Mouse (Mus musculus): ENCODE measurements at regions not wholly inside any gene's neighbourhood (a gene's known extent, or its start where the extent isn't known, plus 50 kb on each side); places are given as distances from the start of the nearest gene placed in this dataset.

DNA sequence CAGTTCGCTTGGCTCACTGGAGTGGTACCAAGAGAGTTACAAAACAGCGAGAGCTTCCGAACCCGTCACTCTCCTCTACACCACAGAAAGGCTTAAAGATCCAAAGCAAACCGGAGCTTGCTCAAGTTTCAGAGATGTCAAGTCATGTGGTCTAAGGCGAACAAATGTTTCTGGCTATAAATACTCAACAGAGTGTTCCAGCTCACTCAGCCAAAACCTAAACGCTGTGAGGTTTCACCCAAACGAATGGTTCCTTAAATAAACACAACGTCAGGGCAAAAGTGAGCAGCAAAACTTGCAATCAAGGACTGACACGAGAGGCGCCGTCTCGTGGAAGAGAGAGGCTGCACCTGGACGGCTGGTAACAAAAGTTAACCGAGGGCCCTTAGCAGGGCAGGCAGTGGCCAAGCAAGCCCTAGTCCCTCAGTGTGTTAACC, 227.2 kb downstream of the Lpin1 start:
- Histone ChIP-seq H3K4me1 (replicated peaks; ENCODE audit: low read depth, low read length) (no peaks in the 10 kb centered on the region), H3K27me3 (ENCODE audit: insufficient read depth, low read length) (no peaks in the 10 kb centered on the region), H3K36me3 (ENCODE audit: insufficient read depth, low read length) (no peaks in the 10 kb centered on the region), H3K4me3 (replicated peaks; ENCODE audit: low read length) (no peak overlapping the region), H3K9me3 (ENCODE audit: low read length) (no peaks in the 10 kb centered on the region)
- TF ChIP-seq POU5F1 (IDR thresholded peaks at IDR 0.05; ENCODE audit: borderline replicate concordance, low read length) (no peak), CTCF (conservative IDR thresholded peaks at IDR 0.05; ENCODE audit: low read length) (no peak)

DNA sequence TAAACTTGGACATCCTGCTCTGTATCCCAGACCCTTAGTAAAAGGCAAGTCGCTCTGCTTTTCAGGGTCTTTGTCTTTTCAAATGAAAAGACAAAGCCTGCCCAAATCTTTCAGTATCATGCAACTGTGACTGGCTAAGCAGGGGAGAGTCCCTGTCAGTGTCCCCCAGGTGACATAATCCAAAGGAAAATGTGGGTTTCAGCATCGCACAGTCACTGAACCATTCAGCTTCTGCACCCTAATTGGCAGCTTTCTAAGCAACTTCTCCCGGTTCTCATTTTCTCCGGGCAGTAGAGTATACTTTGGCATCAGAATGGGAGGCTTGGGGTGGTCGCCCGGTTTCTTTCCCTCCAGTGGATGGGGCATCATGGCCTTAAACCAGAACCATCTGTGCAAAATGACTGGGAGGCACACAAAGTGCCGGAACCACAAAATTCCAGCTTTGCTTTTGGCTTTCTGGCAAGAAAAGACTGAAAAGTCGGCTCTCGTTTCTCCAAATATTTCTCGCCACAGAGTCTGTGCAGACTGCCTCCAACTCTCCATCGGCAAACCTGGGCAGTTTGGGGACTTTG, 228.3 kb downstream of the Lpin1 start:
- Histone ChIP-seq H3K27me3 (ENCODE audit: insufficient read depth, low read length) (no peaks in the 10 kb centered on the region), H3K4me1 (replicated peaks; ENCODE audit: low read depth, low read length) (no peaks in the 10 kb centered on the region), H3K4me3 (replicated peaks; ENCODE audit: low read length) (no peak overlapping the region), H3K36me3 (ENCODE audit: insufficient read depth, low read length) (no peaks in the 10 kb centered on the region), H3K9me3 (ENCODE audit: low read length) (no peaks in the 10 kb centered on the region)
- no peak for TF ChIP-seq CTCF (conservative IDR thresholded peaks at IDR 0.05; ENCODE audit: low read length)
- no peak for TF ChIP-seq NANOG (IDR thresholded peaks at IDR 0.05; ENCODE audit: borderline replicate concordance, low read length)

DNA sequence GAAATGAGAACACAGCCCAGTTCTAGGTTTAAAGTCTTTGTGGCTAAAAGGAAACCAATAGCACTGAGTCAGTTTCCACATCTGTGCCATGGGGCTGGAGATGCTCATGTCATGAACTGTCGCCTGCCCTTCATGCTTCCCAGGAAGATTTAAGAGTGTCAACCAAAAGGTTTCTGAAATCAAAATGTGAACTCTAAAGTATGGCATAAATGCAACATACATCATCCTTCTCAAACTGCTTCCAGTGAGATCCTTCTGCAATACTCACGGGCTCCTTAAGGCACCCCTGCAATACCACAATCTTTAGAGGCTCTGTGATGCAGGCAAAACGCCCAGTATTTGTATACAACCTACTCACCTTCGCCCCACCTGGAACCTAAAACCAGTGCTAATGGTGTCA, 229.7 kb downstream of the Lpin1 start:
- Histone ChIP-seq H3K4me1 (replicated peaks; ENCODE audit: low read depth, low read length) (no peaks in the 10 kb centered on the region), H3K9me3 (ENCODE audit: low read length) (no peaks in the 10 kb centered on the region), H3K36me3 (ENCODE audit: insufficient read depth, low read length) (no peaks in the 10 kb centered on the region), H3K4me3 (replicated peaks; ENCODE audit: low read length) (no peak overlapping the region), H3K27me3 (ENCODE audit: insufficient read depth, low read length) (no peaks in the 10 kb centered on the region)
- no peak for TF ChIP-seq CTCF (conservative IDR thresholded peaks at IDR 0.05; ENCODE audit: low read length)
- TF ChIP-seq POU5F1 (IDR thresholded peaks at IDR 0.05; ENCODE audit: borderline replicate concordance, low read length): no peak
- TF ChIP-seq NANOG (IDR thresholded peaks at IDR 0.05; ENCODE audit: borderline replicate concordance, low read length): no peak

DNA sequence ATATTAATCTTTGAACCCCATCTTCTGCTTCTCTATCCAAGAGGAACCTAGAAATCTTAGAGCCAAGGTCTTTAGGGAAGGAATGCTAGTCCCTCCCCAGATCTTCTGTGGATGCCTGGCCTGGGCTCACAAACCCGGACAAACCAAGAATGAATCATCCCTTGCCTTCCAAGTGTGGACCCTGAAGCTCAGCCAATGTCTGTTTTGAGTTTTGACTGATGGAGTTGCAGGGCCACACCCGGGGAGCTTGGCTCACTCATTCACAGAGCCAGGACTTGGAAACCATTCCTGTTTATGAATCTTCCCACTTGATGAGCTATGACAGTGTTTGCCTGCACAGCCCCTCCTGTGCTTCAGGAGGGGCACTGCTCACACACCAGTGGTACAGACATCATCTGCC, 230.4 kb downstream of the Lpin1 start:
- TF ChIP-seq POU5F1 (IDR thresholded peaks at IDR 0.05; ENCODE audit: borderline replicate concordance, low read length) (no peak), CTCF (conservative IDR thresholded peaks at IDR 0.05; ENCODE audit: low read length) (no peak), NANOG (IDR thresholded peaks at IDR 0.05; ENCODE audit: borderline replicate concordance, low read length) (no peak)
- no peaks in the 10 kb centered on the region for H3K36me3 ChIP-seq (ENCODE audit: insufficient read depth, low read length)
- no peaks in the 10 kb centered on the region for H3K27me3 ChIP-seq (ENCODE audit: insufficient read depth, low read length)
- no peaks in the 10 kb centered on the region for H3K9me3 ChIP-seq (ENCODE audit: low read length)
- H3K4me1 ChIP-seq (replicated peaks; ENCODE audit: low read depth, low read length): no peaks in the 10 kb centered on the region
- no peak overlapping the region for H3K4me3 ChIP-seq (replicated peaks; ENCODE audit: low read length)

DNA sequence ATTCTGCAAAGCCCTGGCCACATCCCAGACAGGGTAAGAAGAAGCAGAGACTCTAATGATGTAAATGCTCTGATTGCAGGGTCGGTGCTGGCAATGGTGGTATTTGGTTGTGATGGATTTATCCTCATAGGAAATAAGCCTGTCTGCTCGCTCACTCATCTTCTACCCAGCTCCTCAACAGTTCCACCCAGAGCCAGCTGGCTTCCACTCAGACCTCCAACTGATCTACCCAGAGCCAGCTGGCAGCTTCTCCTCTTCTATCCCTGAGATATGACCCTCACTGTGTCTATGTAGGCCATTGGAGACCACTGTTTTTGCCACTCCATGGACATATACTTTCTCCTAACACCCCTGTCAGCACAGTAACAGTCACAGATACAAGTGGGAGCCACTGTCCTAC, 231.4 kb downstream of the Lpin1 start:
- TF ChIP-seq CTCF (conservative IDR thresholded peaks at IDR 0.05; ENCODE audit: low read length) (no peak), NANOG (IDR thresholded peaks at IDR 0.05; ENCODE audit: borderline replicate concordance, low read length) (no peak), POU5F1 (IDR thresholded peaks at IDR 0.05; ENCODE audit: borderline replicate concordance, low read length) (no peak)
- Histone ChIP-seq H3K27me3 (ENCODE audit: insufficient read depth, low read length) (no peaks in the 10 kb centered on the region), H3K4me1 (replicated peaks; ENCODE audit: low read depth, low read length) (no peaks in the 10 kb centered on the region), H3K9me3 (ENCODE audit: low read length) (no peaks in the 10 kb centered on the region), H3K4me3 (replicated peaks; ENCODE audit: low read length) (no peak overlapping the region), H3K36me3 (ENCODE audit: insufficient read depth, low read length) (no peaks in the 10 kb centered on the region)

DNA sequence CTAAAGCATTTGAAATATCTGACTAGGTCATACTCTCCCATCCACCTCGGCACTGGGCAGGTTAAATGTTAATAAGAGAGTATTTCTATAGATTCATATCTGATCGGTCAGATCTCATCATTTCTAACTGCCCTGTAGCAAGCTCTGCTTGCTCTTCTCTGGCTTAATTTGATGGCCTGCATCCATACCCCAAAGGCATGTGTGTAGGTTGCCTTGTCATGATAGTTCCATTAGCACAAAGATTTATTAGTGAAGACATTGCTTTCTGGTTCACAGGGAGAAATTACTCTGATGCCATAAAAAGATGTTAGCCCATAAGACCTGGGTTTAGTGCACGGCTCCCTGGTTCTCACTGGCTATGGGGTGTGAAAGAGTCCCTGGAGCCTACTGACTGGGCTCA, 232.3 kb downstream of the Lpin1 start:
- Histone ChIP-seq H3K9me3 (ENCODE audit: low read length) (no peaks in the 10 kb centered on the region), H3K27me3 (ENCODE audit: insufficient read depth, low read length) (no peaks in the 10 kb centered on the region), H3K36me3 (ENCODE audit: insufficient read depth, low read length) (no peaks in the 10 kb centered on the region), H3K4me3 (replicated peaks; ENCODE audit: low read length) (no peak overlapping the region), H3K4me1 (replicated peaks; ENCODE audit: low read depth, low read length) (no peaks in the 10 kb centered on the region)
- TF ChIP-seq POU5F1 (IDR thresholded peaks at IDR 0.05; ENCODE audit: borderline replicate concordance, low read length): no peak
- no peak for TF ChIP-seq CTCF (conservative IDR thresholded peaks at IDR 0.05; ENCODE audit: low read length)
- no peak for TF ChIP-seq NANOG (IDR thresholded peaks at IDR 0.05; ENCODE audit: borderline replicate concordance, low read length)

DNA sequence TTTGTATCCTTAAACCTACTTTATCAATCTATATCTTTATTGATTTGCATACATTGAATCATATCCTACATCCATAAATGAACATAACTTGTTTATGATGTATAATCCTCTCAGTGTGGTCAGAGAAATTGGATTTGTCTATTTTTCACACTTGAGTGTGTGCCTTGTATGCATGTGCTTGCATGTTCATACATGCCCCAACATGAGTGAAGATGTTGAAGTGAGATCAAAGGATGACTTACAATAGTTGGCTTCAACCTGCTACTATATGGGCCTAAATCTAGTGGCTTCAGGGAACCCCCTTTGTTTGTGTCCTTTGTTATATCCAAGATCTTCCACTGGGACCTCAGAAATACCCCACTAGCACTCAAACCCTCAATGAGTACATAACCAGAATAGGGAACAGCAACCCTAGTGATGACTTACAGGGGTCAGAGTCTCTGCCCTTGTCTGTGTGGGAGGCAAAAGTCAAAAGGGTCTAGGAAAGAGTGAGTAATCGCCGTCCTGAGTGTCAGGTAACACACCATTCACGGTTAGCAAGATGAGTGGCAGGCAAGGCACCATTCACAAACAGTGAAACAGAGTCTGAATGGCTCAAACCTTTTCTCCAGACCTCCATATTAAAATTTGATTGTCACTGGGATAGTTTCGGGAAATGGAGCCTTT, 236.3 kb downstream of the Lpin1 start:
- Histone ChIP-seq H3K27me3 (ENCODE audit: insufficient read depth, low read length) (no peaks in the 10 kb centered on the region), H3K36me3 (ENCODE audit: insufficient read depth, low read length) (no peaks in the 10 kb centered on the region), H3K9me3 (ENCODE audit: low read length) (peaks cover 7% of the 10 kb centered on the region; the same call in 1 of the 2 replicates), H3K4me1 (replicated peaks; ENCODE audit: low read depth, low read length) (no peaks in the 10 kb centered on the region), H3K4me3 (replicated peaks; ENCODE audit: low read length) (no peak overlapping the region)
- TF ChIP-seq POU5F1 (IDR thresholded peaks at IDR 0.05; ENCODE audit: borderline replicate concordance, low read length): no peak
- TF ChIP-seq CTCF (conservative IDR thresholded peaks at IDR 0.05; ENCODE audit: low read length): no peak
- no peak for TF ChIP-seq NANOG (IDR thresholded peaks at IDR 0.05; ENCODE audit: borderline replicate concordance, low read length)

DNA sequence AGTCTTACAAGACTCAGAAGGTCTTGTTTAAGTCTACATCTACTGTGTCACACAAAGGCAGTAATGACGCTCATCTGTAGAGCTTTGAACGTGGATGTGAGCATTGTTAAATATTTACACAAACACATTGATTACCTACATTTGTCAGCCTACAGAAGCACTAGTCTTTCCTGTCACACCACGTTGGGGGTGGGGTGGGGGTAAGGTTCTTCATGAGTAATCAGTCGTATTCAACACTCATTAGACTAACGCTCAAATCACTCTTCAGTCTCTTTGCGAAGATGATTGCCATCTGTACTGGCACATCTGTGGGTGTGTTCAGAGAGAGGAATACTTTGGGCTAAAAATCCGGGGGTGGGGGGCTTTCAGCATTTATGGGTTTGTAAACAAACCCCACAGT, 240.7 kb downstream of the Lpin1 start:
- Histone ChIP-seq H3K4me3 (replicated peaks; ENCODE audit: low read length) (no peak overlapping the region), H3K27me3 (ENCODE audit: insufficient read depth, low read length) (no peaks in the 10 kb centered on the region), H3K9me3 (ENCODE audit: low read length) (peaks cover 7% of the 10 kb centered on the region; the same call in 1 of the 2 replicates), H3K4me1 (replicated peaks; ENCODE audit: low read depth, low read length) (no peaks in the 10 kb centered on the region), H3K36me3 (ENCODE audit: insufficient read depth, low read length) (no peaks in the 10 kb centered on the region)
- TF ChIP-seq NANOG (IDR thresholded peaks at IDR 0.05; ENCODE audit: borderline replicate concordance, low read length) (no peak), POU5F1 (IDR thresholded peaks at IDR 0.05; ENCODE audit: borderline replicate concordance, low read length) (no peak), CTCF (conservative IDR thresholded peaks at IDR 0.05; ENCODE audit: low read length) (no peak)

DNA sequence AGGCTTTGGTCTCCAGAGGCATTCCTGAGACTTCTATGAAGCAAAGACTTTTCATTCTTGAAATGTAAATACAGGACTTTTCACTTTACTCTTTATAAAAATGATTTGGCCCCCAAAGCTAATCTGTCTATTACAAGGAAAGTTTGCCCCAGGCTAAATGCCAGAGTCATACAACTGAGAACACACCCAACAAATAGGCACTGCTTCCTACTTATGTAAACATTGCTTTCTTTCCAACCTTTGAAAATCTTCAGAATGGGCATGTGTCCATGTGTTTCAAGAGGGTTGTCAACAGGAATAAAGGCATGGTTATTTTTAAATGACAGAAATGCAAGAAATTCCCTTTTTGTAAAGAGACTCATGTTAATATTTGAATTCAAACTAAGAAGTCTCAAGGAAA, 248.4 kb downstream of the Lpin1 start:
- TF ChIP-seq POU5F1 (IDR thresholded peaks at IDR 0.05; ENCODE audit: borderline replicate concordance, low read length) (no peak), NANOG (IDR thresholded peaks at IDR 0.05; ENCODE audit: borderline replicate concordance, low read length) (no peak), CTCF (conservative IDR thresholded peaks at IDR 0.05; ENCODE audit: low read length) (no peak)
- H3K4me1 ChIP-seq (replicated peaks; ENCODE audit: low read depth, low read length): no peaks in the 10 kb centered on the region; the same call in 1 of the 2 replicates
- H3K27me3 ChIP-seq (ENCODE audit: insufficient read depth, low read length): no peaks in the 10 kb centered on the region
- no peak overlapping the region for H3K4me3 ChIP-seq (replicated peaks; ENCODE audit: low read length)
- no peaks in the 10 kb centered on the region for H3K36me3 ChIP-seq (ENCODE audit: insufficient read depth, low read length)
- peaks cover 11% of the 10 kb centered on the region for H3K9me3 ChIP-seq (ENCODE audit: low read length)
